Mouse (Mus musculus): ENCODE data around the gene Faf2. TPM values are rescaled to one million over a fixed set of nuclear protein-coding genes. Genes with fewer than 3 reads are reported as not detected.

The Faf2 gene
- total and polyA plus RNA-seq, 3 experiments = 31.4 to 39.3 TPM; not detected in 1

DNA sequence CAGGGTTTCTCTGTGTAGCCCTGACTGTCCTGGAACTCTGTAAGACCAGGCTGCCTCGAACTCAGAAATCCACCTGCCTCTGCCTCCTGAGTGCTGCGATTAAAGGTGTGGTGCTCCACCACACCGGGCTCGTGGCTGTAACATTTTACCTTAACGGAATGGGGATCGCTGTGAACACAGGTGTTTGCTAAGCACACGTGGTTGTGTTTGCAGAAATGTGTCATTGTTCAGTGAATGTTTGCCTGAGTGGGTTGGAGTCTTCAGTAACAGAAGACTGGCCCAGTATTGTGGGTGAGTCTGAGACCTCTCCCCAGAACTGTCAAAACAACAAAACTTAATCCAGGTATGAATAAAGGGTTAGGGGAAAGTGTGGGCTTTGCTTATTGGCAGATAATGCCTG, 43.5 kb downstream of the Faf2 start:
- H3K9ac ChIP-seq (ENCODE audit: control insufficient read depth, low read depth, low read length, poor library complexity, severe bottlenecking) = no peak overlapping the region
- H3K9me3 ChIP-seq (replicated peaks; ENCODE audit: insufficient read depth, low read length) = no peaks in the 10 kb centered on the region
- H3K79me2 ChIP-seq (ENCODE audit: control insufficient read depth, insufficient read depth, low read length, poor library complexity) = no peaks in the 10 kb centered on the region
- no peaks in the 10 kb centered on the region for H3K27me3 ChIP-seq (ENCODE audit: control insufficient read depth in 1 of 2, insufficient read depth in 2 of 2, low read length in 2 of 2)
- no peak overlapping the region for H3K27ac ChIP-seq (ENCODE audit: control insufficient read depth, low read depth, low read length)
- no peaks in the 10 kb centered on the region for H3K4me1 ChIP-seq (ENCODE audit: control insufficient read depth in 1 of 2, insufficient read depth in 2 of 2, low read length in 2 of 2)
- no peak overlapping the region for H3K4me3 ChIP-seq (ENCODE audit: control insufficient read depth in 1 of 2, insufficient read depth in 1 of 2, low read depth in 2 of 2, low read length in 2 of 2)
- peaks cover 0 to 1% of the 10 kb centered on the region in 2 experiments; a peak in 1 of 4 replicates for H3K36me3 ChIP-seq (ENCODE audit: control insufficient read depth in 1 of 2, insufficient read depth in 2 of 2, low read length in 2 of 2)
- no peak for TF ChIP-seq KAT2A (conservative IDR thresholded peaks at IDR 0.05; ENCODE audit: low read depth, low read length)
- no peak for DNase-seq (ENCODE audit: low read depth, low spot score)

DNA sequence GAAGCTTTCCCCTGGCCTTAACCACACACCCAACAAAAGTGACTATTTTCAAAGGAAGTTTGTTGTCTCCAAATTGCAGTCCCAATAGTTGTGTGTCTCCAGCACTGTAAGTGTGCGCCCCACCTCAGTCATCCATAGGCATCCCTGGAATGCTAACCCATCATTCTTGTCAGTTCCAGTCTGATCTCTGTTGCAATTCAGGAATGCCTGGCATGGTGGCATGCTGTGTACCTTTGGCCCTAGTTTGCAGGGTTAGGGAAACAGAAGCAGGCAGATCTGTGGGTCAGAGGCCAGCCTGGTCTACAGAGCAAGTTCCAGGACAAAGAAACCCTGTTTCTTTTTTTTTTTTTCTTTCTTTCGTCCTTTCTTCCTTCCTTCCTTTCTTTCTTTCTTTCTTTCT, 48.9 kb downstream of the Faf2 start:
- H3K9me3 ChIP-seq (replicated peaks; ENCODE audit: insufficient read depth, low read length) = no peaks in the 10 kb centered on the region
- H3K36me3 ChIP-seq (ENCODE audit: control insufficient read depth in 1 of 2, insufficient read depth in 2 of 2, low read length in 2 of 2) = no peaks in the 10 kb centered on the region
- H3K4me3 ChIP-seq (ENCODE audit: control insufficient read depth in 1 of 2, insufficient read depth in 1 of 2, low read depth in 2 of 2, low read length in 2 of 2) = no peak overlapping the region

DNA sequence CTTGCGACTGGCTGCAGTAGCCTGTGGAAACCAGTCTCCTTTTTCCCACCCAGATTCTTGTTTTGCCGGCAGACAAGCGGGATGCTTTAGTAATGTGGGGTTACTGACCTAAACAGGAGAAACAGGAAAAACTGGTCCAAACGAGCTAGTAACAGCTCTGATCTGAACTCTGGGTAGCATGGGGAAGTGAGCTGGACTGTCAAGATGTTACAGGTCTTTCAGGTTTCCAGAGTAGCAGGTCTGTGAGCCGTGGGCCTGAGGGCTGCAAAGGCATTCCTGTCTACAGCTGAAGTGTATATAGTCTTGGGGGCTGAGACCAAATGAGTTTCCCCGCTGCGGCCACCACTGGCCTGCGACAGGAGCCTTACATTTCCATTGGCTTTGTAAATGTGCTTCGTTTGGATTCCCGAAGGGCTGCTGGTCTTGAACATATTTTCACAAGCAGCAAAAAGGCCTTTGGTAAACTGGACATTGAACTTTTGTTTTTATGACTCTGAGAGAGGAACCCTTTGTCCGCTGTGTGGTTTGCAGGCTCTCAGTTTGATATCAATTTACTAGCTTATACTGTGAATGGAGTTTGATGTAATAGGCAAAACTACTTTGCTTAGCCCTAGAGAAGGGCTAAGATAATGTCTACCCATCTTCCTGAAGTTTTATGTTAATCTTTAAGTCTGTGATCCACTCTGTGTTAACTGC, 54.5 kb downstream of the Faf2 start:
- Histone ChIP-seq H3K9me3 (replicated peaks; ENCODE audit: insufficient read depth, low read length) (no peaks in the 10 kb centered on the region), H3K79me2 (ENCODE audit: control insufficient read depth, insufficient read depth, low read length, poor library complexity) (no peaks in the 10 kb centered on the region), H3K27me3 (ENCODE audit: control insufficient read depth in 1 of 2, insufficient read depth in 2 of 2, low read length in 2 of 2) (no peaks in the 10 kb centered on the region), H3K27ac (ENCODE audit: control insufficient read depth, low read depth, low read length) (no peak overlapping the region), H3K4me3 (ENCODE audit: control insufficient read depth in 1 of 2, insufficient read depth in 1 of 2, low read depth in 2 of 2, low read length in 2 of 2) (no peak overlapping the region), H3K9ac (ENCODE audit: control insufficient read depth, low read depth, low read length, poor library complexity, severe bottlenecking) (no peak overlapping the region), H3K4me1 (ENCODE audit: control insufficient read depth in 1 of 2, insufficient read depth in 2 of 2, low read length in 2 of 2) (peaks cover 0 to 8% of the 10 kb centered on the region in 2 experiments; a peak in 3 of 4 replicates), H3K36me3 (ENCODE audit: control insufficient read depth in 1 of 2, insufficient read depth in 2 of 2, low read length in 2 of 2) (peaks cover 3 to 4% of the 10 kb centered on the region in 2 experiments)
- TF ChIP-seq ELF1 (IDR thresholded peaks at IDR 0.05; ENCODE audit: low read depth, low read length) = no peak
- TF ChIP-seq JUND (IDR thresholded peaks at IDR 0.05; ENCODE audit: low read depth, low read length) = no peak
- TF ChIP-seq MXI1 (IDR thresholded peaks at IDR 0.05; ENCODE audit: low read depth, low read length) = no peak
- no peak for TF ChIP-seq POLR2A (IDR thresholded peaks at IDR 0.05; ENCODE audit: control insufficient read depth in 1 of 2, insufficient read depth in 1 of 2, low read depth in 1 of 2, low read length in 2 of 2, poor library complexity in 1 of 2)
- TF ChIP-seq SIN3A (IDR thresholded peaks at IDR 0.05; ENCODE audit: low read length) = no peak
- no peak for TF ChIP-seq EP300 (IDR thresholded peaks at IDR 0.05; ENCODE audit: low read depth in 1 of 2, low read length in 2 of 2)
- TF ChIP-seq ZC3H11A (IDR thresholded peaks at IDR 0.05; ENCODE audit: low read depth, low read length) = no peak
- no peak for TF ChIP-seq MYB (IDR thresholded peaks at IDR 0.05; ENCODE audit: low read depth, low read length)
- no peak for TF ChIP-seq HCFC1 (IDR thresholded peaks at IDR 0.05; ENCODE audit: low read depth, low read length)
- TF ChIP-seq POLR2AphosphoS5 (IDR thresholded peaks at IDR 0.05; ENCODE audit: borderline replicate concordance, low read depth, low read length) = no peak
- no peak for TF ChIP-seq SMC3 (IDR thresholded peaks at IDR 0.05; ENCODE audit: low read depth, low read length)
- TF ChIP-seq ZMIZ1 (IDR thresholded peaks at IDR 0.05; ENCODE audit: low read depth, low read length) = no peak
- TF ChIP-seq GATA1 (IDR thresholded peaks at IDR 0.05; ENCODE audit: low read depth, low read length) = no peak
- DNase-seq (ENCODE audit: low read depth, low spot score) = no peak

More for the DNA sequence above, 48.9 kb downstream of the Faf2 start:
- no peaks in the 10 kb centered on the region for H3K4me1 ChIP-seq (ENCODE audit: control insufficient read depth in 1 of 2, insufficient read depth in 2 of 2, low read length in 2 of 2)
- TF ChIP-seq MAFK (IDR thresholded peaks at IDR 0.05; ENCODE audit: borderline replicate concordance, low read depth, low read length) (no peak), NRF1 (IDR thresholded peaks at IDR 0.05; ENCODE audit: insufficient read depth, low read depth, low read length, poor library complexity, severe bottlenecking) (no peak), USF2 (IDR thresholded peaks at IDR 0.05; ENCODE audit: borderline replicate concordance in 1 of 2, insufficient read depth in 1 of 2, low read depth in 1 of 2, low read length in 2 of 2) (no peak), ETS1 (IDR thresholded peaks at IDR 0.05; ENCODE audit: low read depth, low read length) (no peak), TCF12 (IDR thresholded peaks at IDR 0.05; ENCODE audit: low read depth, low read length) (no peak), TAL1 (IDR thresholded peaks at IDR 0.05; ENCODE audit: low read length) (no peak), POLR2AphosphoS5 (IDR thresholded peaks at IDR 0.05; ENCODE audit: borderline replicate concordance, low read depth, low read length) (no peak), MAZ (IDR thresholded peaks at IDR 0.05; ENCODE audit: low read depth, low read length) (no peak), MYB (IDR thresholded peaks at IDR 0.05; ENCODE audit: low read depth, low read length) (no peak), ZC3H11A (IDR thresholded peaks at IDR 0.05; ENCODE audit: low read depth, low read length) (no peak)
- DNase-seq (ENCODE audit: low read depth, low spot score) = no peak
- no peaks in the 10 kb centered on the region for H3K79me2 ChIP-seq (ENCODE audit: control insufficient read depth, insufficient read depth, low read length, poor library complexity)
- no peak overlapping the region for H3K27ac ChIP-seq (ENCODE audit: control insufficient read depth, low read depth, low read length)
- H3K27me3 ChIP-seq (ENCODE audit: control insufficient read depth in 1 of 2, insufficient read depth in 2 of 2, low read length in 2 of 2) = no peaks in the 10 kb centered on the region
- H3K9ac ChIP-seq (ENCODE audit: control insufficient read depth, low read depth, low read length, poor library complexity, severe bottlenecking) = no peak overlapping the region
